Mouse (Mus musculus): ENCODE measurements around the gene Bsn.

GRCm38 (mm10) chr9:108203015-108203414 is 12.8 kb upstream of the Bsn start:
- TF ChIP-seq CTCF (IDR thresholded peaks at IDR 0.05; ENCODE audit: low read depth, low read length) (peak; percentile 30; the same call in 1 of the 2 replicates), POLR2A (IDR thresholded peaks at IDR 0.05; ENCODE audit: extremely low read depth, insufficient read depth, low read length) (no peak)
